Mouse (Mus musculus) liver, adult 2 months (tissue): Measurements from ENCODE around the gene Cpa4.

ENCODE experiments used
- CTCF ChIP-seq: fragments of 200-500 bp; IDR thresholded peaks from 2 replicates; pipeline ENCODE4 v1.5.1; 2011; ENCODE audit warnings: low read depth, low read length, control low read depth
- POLR2A ChIP-seq: fragments of 200-500 bp; IDR thresholded peaks from 2 replicates; pipeline ENCODE4 v1.6.1; 2011; ENCODE audit warnings: low read length, control low read depth; ENCODE audit not compliant: insufficient read depth; ENCODE audit errors: extremely low read depth

DNA sequence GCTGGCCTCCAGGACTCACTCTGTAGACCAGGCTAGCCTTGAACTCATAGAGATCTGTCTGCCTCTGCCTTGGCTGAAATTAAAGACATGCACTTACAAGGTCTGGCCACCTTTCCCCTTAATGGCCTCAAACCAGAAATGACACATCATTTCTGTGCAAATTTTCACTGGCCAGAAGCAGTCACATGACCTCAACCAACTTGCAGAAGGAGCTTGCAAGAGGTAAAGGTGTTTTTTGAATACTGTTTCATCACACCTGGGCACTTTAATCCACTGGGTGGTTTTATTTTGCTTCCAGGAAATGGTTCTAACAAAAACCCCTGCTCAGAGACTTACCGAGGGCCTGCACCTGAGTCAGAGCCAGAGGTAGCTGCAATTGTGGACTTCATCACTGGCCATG lies 61.8 kb downstream of the Cpa4 start:
- no peak for TF ChIP-seq CTCF
- no peak for TF ChIP-seq POLR2A
